Mouse (Mus musculus) hindbrain, embryonic 12.5 days (tissue): ENCODE measurements around the gene Mocs1. TPM values are rescaled to one million over a fixed set of nuclear protein-coding genes. Genes with fewer than 3 reads are reported as not detected.

Experiments
- ATAC-seq: fragments of 200-750 bp; cut with Nextera tagmentation; 2 replicates; pipeline ENCODE4 v1.8.0; 2017; ENCODE audit warnings: moderate TSS enrichment; ENCODE audit not compliant: low FRiP score
- H3K27ac ChIP-seq: fragments of 300-500 bp; sonication (generic); 2 replicates; pipeline ENCODE4 v1.5.1; 2016; ENCODE audit warnings: mild to moderate bottlenecking
- H3K27me3 ChIP-seq: fragments of 300-500 bp; sonication (generic); 2 replicates; pipeline ENCODE4 v1.6.1; 2016; ENCODE audit warnings: mild to moderate bottlenecking
- H3K36me3 ChIP-seq: fragments of 300-500 bp; sonication (generic); 2 replicates; pipeline ENCODE4 v1.6.1; 2016; ENCODE audit warnings: mild to moderate bottlenecking
- H3K4me1 ChIP-seq: fragments of 300-500 bp; sonication (generic); 2 replicates; pipeline ENCODE4 v1.6.1; 2016
- H3K4me2 ChIP-seq: fragments of 300-500 bp; sonication (generic); replicated peaks from 2 replicates; pipeline ENCODE4 v1.6.1; 2016; ENCODE audit warnings: mild to moderate bottlenecking
- H3K4me3 ChIP-seq: fragments of 300-500 bp; sonication (generic); 2 replicates; pipeline ENCODE4 v1.5.1; 2016; ENCODE audit warnings: mild to moderate bottlenecking
- H3K9ac ChIP-seq: fragments of 300-500 bp; sonication (generic); 2 replicates; pipeline ENCODE4 v1.6.1; 2016; ENCODE audit warnings: mild to moderate bottlenecking, moderate library complexity
- H3K9me3 ChIP-seq: fragments of 300-500 bp; sonication (generic); replicated peaks from 2 replicates; pipeline ENCODE4 v1.6.1; 2016; ENCODE audit warnings: mild to moderate bottlenecking
- WGBS: fragments of 180-500 bp; shearing (Covaris S2); methylation state at CpG from one replicate; pipeline ENCODE4 v1.1.7; 2016; 5-methylcytosine and 5-hydroxymethylcytosine counted together
- polyA plus RNA-seq: library from polyadenylated mRNA; unstranded; fragments of >200 nt; fragmentation: Nextera tagmentation; extraction: Ambion mirVana; gene quantifications from 2 replicates; pipeline ENCODE4 v1.2.1, GENCODE M21; 2016

Gene Mocs1
- polyA plus RNA-seq, 1 experiment from 2014 or later, result 5.0 TPM

GRCm38 (mm10) chr17:49458386-49458785 is 30.2 kb downstream of the Mocs1 start:
- Histone ChIP-seq H3K27ac (no peak overlapping the region), H3K36me3 (peaks cover 18% of the 10 kb centered on the region), H3K9ac (no peak overlapping the region), H3K27me3 (no peaks in the 10 kb centered on the region), H3K4me3 (no peak overlapping the region), H3K4me2 (no peak overlapping the region), H3K9me3 (no peaks in the 10 kb centered on the region), H3K4me1 (no peaks in the 10 kb centered on the region)
- WGBS, result 96% methylated on average over 18 of the region's 18 CpGs
- no peak for ATAC-seq

GRCm38 (mm10) chr17:49464884-49465283 is 36.7 kb downstream of the Mocs1 start:
- no peaks in the 10 kb centered on the region for H3K4me1 ChIP-seq
- WGBS, result 82% methylated on average over 3 of the region's 3 CpGs
- H3K4me3 ChIP-seq, result no peak overlapping the region

GRCm38 (mm10) chr17:49468223-49468622 is 40.1 kb downstream of the Mocs1 start:
- H3K4me1 ChIP-seq, result peaks cover 6% of the 10 kb centered on the region; the same call in 1 of the 2 replicates
- no peak overlapping the region for H3K4me3 ChIP-seq
- no peak overlapping the region for H3K27ac ChIP-seq
- no peak for ATAC-seq
- H3K9me3 ChIP-seq, result no peaks in the 10 kb centered on the region; the same call in 1 of the 2 replicates
- 38% methylated on average over 4 of the region's 4 CpGs for WGBS
- H3K4me2 ChIP-seq, result no peak overlapping the region
- no peaks in the 10 kb centered on the region for H3K27me3 ChIP-seq
- H3K9ac ChIP-seq, result no peak overlapping the region
- no peaks in the 10 kb centered on the region for H3K36me3 ChIP-seq

More at GRCm38 (mm10) chr17:49464884-49465283, 36.7 kb downstream of the Mocs1 start:
- Histone ChIP-seq H3K4me2 (no peak overlapping the region), H3K36me3 (no peaks in the 10 kb centered on the region), H3K9ac (no peak overlapping the region), H3K27me3 (no peaks in the 10 kb centered on the region), H3K9me3 (no peaks in the 10 kb centered on the region), H3K27ac (no peak overlapping the region)
- ATAC-seq, result no peak

- Histone ChIP-seq H3K4me2 (no peak overlapping the region), H3K9ac (no peak overlapping the region), H3K27me3 (no peaks in the 10 kb centered on the region), H3K4me1 (peaks cover 6% of the 10 kb centered on the region; the same call in 1 of the 2 replicates), H3K36me3 (no peaks in the 10 kb centered on the region), H3K27ac (no peak overlapping the region), H3K4me3 (no peak overlapping the region), H3K9me3 (no peaks in the 10 kb centered on the region; the same call in 1 of the 2 replicates)
- ATAC-seq, result peak; percentile 33; the same call in 1 of the 2 replicates
- WGBS, result 53% methylated on average over 8 of the region's 8 CpGs
Measured at GRCm38 (mm10) chr17:49472626-49473025, 44.5 kb downstream of the Mocs1 start.

GRCm38 (mm10) chr17:49474051-49474450 is 45.9 kb downstream of the Mocs1 start:
- Histone ChIP-seq H3K27me3 (no peaks in the 10 kb centered on the region), H3K9ac (no peak overlapping the region), H3K4me2 (no peak overlapping the region), H3K36me3 (no peaks in the 10 kb centered on the region), H3K9me3 (no peaks in the 10 kb centered on the region; the same call in 1 of the 2 replicates), H3K27ac (no peak overlapping the region), H3K4me3 (no peak overlapping the region), H3K4me1 (peaks cover 6% of the 10 kb centered on the region; the same call in 1 of the 2 replicates)
- no peak for ATAC-seq
- 83% methylated on average over 4 of the region's 4 CpGs for WGBS

GRCm38 (mm10) chr17:49475174-49475573 is 47.0 kb downstream of the Mocs1 start:
- Histone ChIP-seq H3K9me3 (no peaks in the 10 kb centered on the region; the same call in 1 of the 2 replicates), H3K27ac (no peak overlapping the region), H3K36me3 (0 out of 2 replicates have a peak, but pooled peaks cover 3% of the 10 kb centered on the region), H3K9ac (no peak overlapping the region), H3K4me3 (no peak overlapping the region), H3K27me3 (no peaks in the 10 kb centered on the region), H3K4me1 (peaks cover 6% of the 10 kb centered on the region; the same call in 1 of the 2 replicates), H3K4me2 (no peak overlapping the region)
- 80% methylated on average over 1 of the region's 1 CpGs for WGBS
- ATAC-seq, result no peak

- Histone ChIP-seq H3K27me3 (no peaks in the 10 kb centered on the region), H3K9ac (no peak overlapping the region), H3K4me2 (no peak overlapping the region), H3K9me3 (no peaks in the 10 kb centered on the region), H3K27ac (no peak overlapping the region), H3K4me3 (no peak overlapping the region), H3K4me1 (peaks cover 5% of the 10 kb centered on the region; the same call in 1 of the 2 replicates), H3K36me3 (0 out of 2 replicates have a peak, but pooled peaks cover 5% of the 10 kb centered on the region)
- 73% methylated on average over 3 of the region's 4 CpGs for WGBS
- no peak for ATAC-seq
Measured at GRCm38 (mm10) chr17:49477370-49477769, 49.2 kb downstream of the Mocs1 start.

GRCm38 (mm10) chr17:49481876-49482275 is 53.7 kb downstream of the Mocs1 start:
- no peaks in the 10 kb centered on the region for H3K27me3 ChIP-seq
- no peak overlapping the region for H3K4me3 ChIP-seq
- H3K4me1 ChIP-seq, result no peaks in the 10 kb centered on the region
- no peak for ATAC-seq
- WGBS, result 89% methylated on average over 3 of the region's 3 CpGs
- H3K9me3 ChIP-seq, result no peaks in the 10 kb centered on the region
- no peak overlapping the region for H3K27ac ChIP-seq
- 0 out of 2 replicates have a peak, but pooled peaks cover 8% of the 10 kb centered on the region for H3K36me3 ChIP-seq
- H3K9ac ChIP-seq, result no peak overlapping the region
- no peak overlapping the region for H3K4me2 ChIP-seq

GRCm38 (mm10) chr17:49484435-49484834 is 56.3 kb downstream of the Mocs1 start:
- no peak overlapping the region for H3K4me3 ChIP-seq
- no peak for ATAC-seq
- H3K27ac ChIP-seq, result no peak overlapping the region
- H3K4me1 ChIP-seq, result no peaks in the 10 kb centered on the region
- no peak overlapping the region for H3K4me2 ChIP-seq
- H3K9me3 ChIP-seq, result no peaks in the 10 kb centered on the region
- no peaks in the 10 kb centered on the region for H3K27me3 ChIP-seq
- 0 out of 2 replicates have a peak, but pooled peaks cover 5% of the 10 kb centered on the region for H3K36me3 ChIP-seq
- H3K9ac ChIP-seq, result no peak overlapping the region
- 87% methylated on average over 3 of the region's 3 CpGs for WGBS

- no peak overlapping the region for H3K4me2 ChIP-seq
- ATAC-seq, result no peak
- no peaks in the 10 kb centered on the region for H3K9me3 ChIP-seq
- no peak overlapping the region for H3K27ac ChIP-seq
- 0 out of 2 replicates have a peak, but pooled peaks cover 3% of the 10 kb centered on the region for H3K36me3 ChIP-seq
- H3K4me1 ChIP-seq, result no peaks in the 10 kb centered on the region
- no peak overlapping the region for H3K9ac ChIP-seq
- no peak overlapping the region for H3K4me3 ChIP-seq
- 79% methylated on average over 5 of the region's 5 CpGs for WGBS
- H3K27me3 ChIP-seq, result no peaks in the 10 kb centered on the region
Measured at GRCm38 (mm10) chr17:49489098-49489497, 60.9 kb downstream of the Mocs1 start.

GRCm38 (mm10) chr17:49493276-49493675 is 65.1 kb downstream of the Mocs1 start:
- H3K9ac ChIP-seq, result no peak overlapping the region
- H3K4me1 ChIP-seq, result no peaks in the 10 kb centered on the region
- no peak overlapping the region for H3K4me3 ChIP-seq
- 95% methylated on average over 4 of the region's 4 CpGs for WGBS
- H3K9me3 ChIP-seq, result no peaks in the 10 kb centered on the region
- H3K36me3 ChIP-seq, result no peaks in the 10 kb centered on the region
- H3K27me3 ChIP-seq, result no peaks in the 10 kb centered on the region
- H3K4me2 ChIP-seq, result no peak overlapping the region
- H3K27ac ChIP-seq, result no peak overlapping the region
- ATAC-seq, result no peak

- Histone ChIP-seq H3K4me2 (no peak overlapping the region), H3K9me3 (no peaks in the 10 kb centered on the region), H3K27me3 (no peaks in the 10 kb centered on the region), H3K27ac (no peak overlapping the region), H3K36me3 (no peaks in the 10 kb centered on the region), H3K4me3 (no peak overlapping the region), H3K4me1 (no peaks in the 10 kb centered on the region), H3K9ac (no peak overlapping the region)
- no peak for ATAC-seq
- 57% methylated on average over 3 of the region's 3 CpGs for WGBS
Measured at GRCm38 (mm10) chr17:49498169-49498568, 70.0 kb downstream of the Mocs1 start.

- H3K9ac ChIP-seq, result no peak overlapping the region
- no peak overlapping the region for H3K4me2 ChIP-seq
- H3K4me3 ChIP-seq, result no peak overlapping the region
- H3K4me1 ChIP-seq, result no peaks in the 10 kb centered on the region
- H3K27ac ChIP-seq, result no peak overlapping the region
- 86% methylated on average over 2 of the region's 2 CpGs for WGBS
- no peaks in the 10 kb centered on the region for H3K9me3 ChIP-seq
- ATAC-seq, result no peak
- no peaks in the 10 kb centered on the region for H3K36me3 ChIP-seq
- H3K27me3 ChIP-seq, result no peaks in the 10 kb centered on the region
Measured at GRCm38 (mm10) chr17:49499635-49500034, 71.5 kb downstream of the Mocs1 start.
